Mouse (Mus musculus) liver, embryonic 16.5 days (tissue): ENCODE measurements around the gene Il31ra. TPM values are rescaled to one million over a fixed set of nuclear protein-coding genes. Genes with fewer than 3 reads are reported as not detected.

Experiments
- ATAC-seq: fragments of 200-750 bp; cut with Nextera tagmentation; 2 replicates; pipeline ENCODE4 v1.8.0; 2017; ENCODE audit warnings: low read depth, mild to moderate bottlenecking, moderate number of reproducible peaks, moderate library complexity
- H3K27ac ChIP-seq: fragments of 300-500 bp; sonication (generic); 2 replicates; pipeline ENCODE4 v1.5.1; 2014; ENCODE audit warnings: mild to moderate bottlenecking, low read length
- H3K27me3 ChIP-seq: fragments of 300-500 bp; sonication (generic); 2 replicates; pipeline ENCODE4 v1.6.1; 2014; ENCODE audit warnings: low read depth, low read length, mixed read lengths; ENCODE audit not compliant: control insufficient read depth, insufficient read depth
- H3K36me3 ChIP-seq: fragments of 300-500 bp; sonication (generic); 2 replicates; pipeline ENCODE4 v1.6.1; 2014; ENCODE audit warnings: mild to moderate bottlenecking; ENCODE audit not compliant: control insufficient read depth, insufficient read depth
- H3K4me1 ChIP-seq: fragments of 300-500 bp; sonication (generic); 2 replicates; pipeline ENCODE4 v1.6.1; 2014; ENCODE audit warnings: low read depth, low read length, mixed read lengths; ENCODE audit not compliant: control insufficient read depth
- H3K4me2 ChIP-seq: fragments of 300-500 bp; sonication (generic); 2 replicates; pipeline ENCODE4 v1.6.1; 2014; ENCODE audit warnings: low read depth, low read length, mixed read lengths
- H3K4me3 ChIP-seq: fragments of 300-500 bp; sonication (generic); 2 replicates; pipeline ENCODE4 v1.5.1; 2014; ENCODE audit warnings: low read depth, mild to moderate bottlenecking, low read length
- H3K9ac ChIP-seq: fragments of 300-500 bp; sonication (generic); 2 replicates; pipeline ENCODE4 v1.6.1; 2014; ENCODE audit warnings: low read depth, low read length
- H3K9me3 ChIP-seq: fragments of 300-500 bp; sonication (generic); replicated peaks from 2 replicates; pipeline ENCODE4 v1.6.1; 2016; ENCODE audit warnings: low read length; ENCODE audit not compliant: control insufficient read depth
- WGBS: fragments of 180-500 bp; shearing (Covaris S2); extraction: QIAGEN DNeasy Blood & Tissue Kit; methylation state at CpG from one replicate; pipeline ENCODE4 v1.1.7; 2014; ENCODE audit not compliant: insufficient replicate concordance; 5-methylcytosine and 5-hydroxymethylcytosine counted together
- polyA plus RNA-seq: library from polyadenylated mRNA; unstranded; fragments of >200 nt; fragmentation: Nextera tagmentation; extraction: Ambion mirVana; gene quantifications from 2 replicates; pipeline ENCODE4 v1.2.1, GENCODE M21; 2015

Gene Il31ra
- polyA plus RNA-seq, 1 experiment from 2014 or later: 0.04 TPM

- H3K4me1 ChIP-seq: no peaks in the 10 kb centered on the region
- H3K9ac ChIP-seq: no peak overlapping the region
- H3K4me3 ChIP-seq: no peak overlapping the region
- H3K4me2 ChIP-seq: no peak overlapping the region
- H3K36me3 ChIP-seq: no peaks in the 10 kb centered on the region
- no peaks in the 10 kb centered on the region for H3K27me3 ChIP-seq
- no peaks in the 10 kb centered on the region for H3K9me3 ChIP-seq
- no peak overlapping the region for H3K27ac ChIP-seq
- ATAC-seq: no peak
- WGBS: 71% methylated on average over 10 of the region's 10 CpGs
Observed at GRCm38 (mm10) chr13:112523346-112523970, 70.7 kb downstream of the Il31ra start.

GRCm38 (mm10) chr13:112522896-112523295, 71.3 kb downstream of the Il31ra start:
- 61% methylated on average over 3 of the region's 3 CpGs for WGBS
- H3K36me3 ChIP-seq: no peaks in the 10 kb centered on the region
- no peaks in the 10 kb centered on the region for H3K9me3 ChIP-seq
- H3K4me3 ChIP-seq: no peak overlapping the region
- H3K9ac ChIP-seq: no peak overlapping the region
- no peak for ATAC-seq
- H3K27me3 ChIP-seq: no peaks in the 10 kb centered on the region
- no peak overlapping the region for H3K4me2 ChIP-seq
- H3K4me1 ChIP-seq: no peaks in the 10 kb centered on the region
- H3K27ac ChIP-seq: no peak overlapping the region

GRCm38 (mm10) chr13:112522261-112522660, 71.9 kb downstream of the Il31ra start:
- H3K4me1 ChIP-seq: no peaks in the 10 kb centered on the region
- no peak overlapping the region for H3K4me3 ChIP-seq
- no peak for ATAC-seq
- no peak overlapping the region for H3K27ac ChIP-seq
- no peaks in the 10 kb centered on the region for H3K36me3 ChIP-seq
- WGBS: 27% methylated on average over 6 of the region's 6 CpGs
- no peak overlapping the region for H3K9ac ChIP-seq
- no peak overlapping the region for H3K4me2 ChIP-seq
- H3K27me3 ChIP-seq: no peaks in the 10 kb centered on the region
- no peaks in the 10 kb centered on the region for H3K9me3 ChIP-seq

GRCm38 (mm10) chr13:112514546-112514945, 79.6 kb downstream of the Il31ra start:
- ATAC-seq: no peak
- Histone ChIP-seq H3K36me3 (no peaks in the 10 kb centered on the region), H3K9ac (no peak overlapping the region), H3K4me2 (no peak overlapping the region), H3K27ac (no peak overlapping the region), H3K9me3 (no peaks in the 10 kb centered on the region), H3K27me3 (no peaks in the 10 kb centered on the region), H3K4me1 (no peaks in the 10 kb centered on the region), H3K4me3 (no peak overlapping the region)
- WGBS: 21% methylated on average over 1 of the region's 1 CpGs

GRCm38 (mm10) chr13:112512824-112513223, 81.3 kb downstream of the Il31ra start:
- Histone ChIP-seq H3K4me3 (no peak overlapping the region), H3K4me1 (no peaks in the 10 kb centered on the region), H3K9ac (no peak overlapping the region), H3K36me3 (no peaks in the 10 kb centered on the region), H3K27me3 (no peaks in the 10 kb centered on the region), H3K4me2 (no peak overlapping the region), H3K27ac (no peak overlapping the region), H3K9me3 (no peaks in the 10 kb centered on the region)
- ATAC-seq: no peak
- WGBS: 51% methylated on average over 5 of the region's 5 CpGs

- Histone ChIP-seq H3K4me3 (no peak overlapping the region), H3K36me3 (no peaks in the 10 kb centered on the region), H3K9ac (no peak overlapping the region), H3K9me3 (no peaks in the 10 kb centered on the region), H3K27ac (no peak overlapping the region), H3K27me3 (no peaks in the 10 kb centered on the region), H3K4me2 (no peak overlapping the region), H3K4me1 (no peaks in the 10 kb centered on the region)
- no peak for ATAC-seq
- 62% methylated on average over 7 of the region's 7 CpGs for WGBS
Observed at GRCm38 (mm10) chr13:112511810-112512209, 82.3 kb downstream of the Il31ra start.

GRCm38 (mm10) chr13:112511261-112511660, 82.9 kb downstream of the Il31ra start:
- ATAC-seq: no peak
- Histone ChIP-seq H3K4me3 (no peak overlapping the region), H3K9me3 (no peaks in the 10 kb centered on the region), H3K9ac (no peak overlapping the region), H3K27me3 (no peaks in the 10 kb centered on the region), H3K4me2 (no peak overlapping the region), H3K27ac (no peak overlapping the region), H3K4me1 (no peaks in the 10 kb centered on the region), H3K36me3 (no peaks in the 10 kb centered on the region)
- 66% methylated on average over 11 of the region's 11 CpGs for WGBS

- ATAC-seq: no peak
- H3K36me3 ChIP-seq: no peaks in the 10 kb centered on the region
- H3K27me3 ChIP-seq: no peaks in the 10 kb centered on the region
- H3K27ac ChIP-seq: no peak overlapping the region
- no peak overlapping the region for H3K4me2 ChIP-seq
- no peaks in the 10 kb centered on the region for H3K4me1 ChIP-seq
- no peaks in the 10 kb centered on the region for H3K9me3 ChIP-seq
- H3K9ac ChIP-seq: no peak overlapping the region
- WGBS: 78% methylated on average over 19 of the region's 19 CpGs
- no peak overlapping the region for H3K4me3 ChIP-seq
Observed at GRCm38 (mm10) chr13:112510437-112511212, 83.5 kb downstream of the Il31ra start.

- no peak overlapping the region for H3K4me2 ChIP-seq
- H3K27ac ChIP-seq: no peak overlapping the region
- H3K4me3 ChIP-seq: no peak overlapping the region
- H3K9me3 ChIP-seq: no peaks in the 10 kb centered on the region
- 15% methylated on average over 4 of the region's 4 CpGs for whole genome bisulfite sequencing
- no peaks in the 10 kb centered on the region for H3K27me3 ChIP-seq
- H3K36me3 ChIP-seq: no peaks in the 10 kb centered on the region
- H3K9ac ChIP-seq: no peak overlapping the region
- 0 out of 2 replicates have a peak, but pooled peaks have one; percentile 30 for ATAC-seq
- H3K4me1 ChIP-seq: no peaks in the 10 kb centered on the region
Observed at GRCm38 (mm10) chr13:112509465-112509864, 84.7 kb downstream of the Il31ra start.
